Mouse (Mus musculus) lung, embryonic 16.5 days (tissue): ENCODE results near the gene Bsdc1. TPM values are rescaled to one million over a fixed set of nuclear protein-coding genes. Genes with fewer than 3 reads are reported as not detected.
A peak's percentile ranks its signal among the peaks of the same experiment; 100 is the strongest.

ENCODE experiments used
- ATAC-seq: fragments of 200-750 bp; cut with Nextera tagmentation; 2 replicates; pipeline ENCODE4 v1.8.0; 2017; ENCODE audit warnings: low read depth, mild to moderate bottlenecking, moderate library complexity
- H3K27ac ChIP-seq: fragments of 300-500 bp; sonication (generic); 2 replicates; pipeline ENCODE4 v1.5.1; 2014; ENCODE audit warnings: mild to moderate bottlenecking, control low read depth, low read length
- H3K27me3 ChIP-seq: fragments of 300-500 bp; sonication (generic); 2 replicates; pipeline ENCODE4 v1.6.1; 2014; ENCODE audit warnings: low read depth, low read length, mixed read lengths; ENCODE audit not compliant: control insufficient read depth, insufficient read depth
- H3K36me3 ChIP-seq: fragments of 300-500 bp; sonication (generic); 2 replicates; pipeline ENCODE4 v1.6.1; 2014; ENCODE audit warnings: low read length; ENCODE audit not compliant: control insufficient read depth, insufficient read depth
- H3K4me1 ChIP-seq: fragments of 300-500 bp; sonication (generic); replicated peaks from 2 replicates; pipeline ENCODE4 v1.6.1; 2014; ENCODE audit warnings: low read length, mixed read lengths; ENCODE audit not compliant: control insufficient read depth, insufficient read depth
- H3K4me2 ChIP-seq: fragments of 300-500 bp; sonication (generic); 2 replicates; pipeline ENCODE4 v1.6.1; 2014; ENCODE audit warnings: low read depth, low read length, control low read depth
- H3K4me3 ChIP-seq: fragments of 300-500 bp; sonication (generic); 2 replicates; pipeline ENCODE4 v1.5.1; 2014; ENCODE audit warnings: mild to moderate bottlenecking, low read length, control low read depth
- H3K9ac ChIP-seq: fragments of 300-500 bp; sonication (generic); 2 replicates; pipeline ENCODE4 v1.6.1; 2014; ENCODE audit warnings: low read length, control low read depth
- H3K9me3 ChIP-seq: fragments of 300-500 bp; sonication (generic); 2 replicates; pipeline ENCODE4 v1.6.1; 2016; ENCODE audit warnings: low read length; ENCODE audit not compliant: control insufficient read depth
- WGBS: fragments of 180-500 bp; shearing (Covaris S2); extraction: QIAGEN DNeasy Blood & Tissue Kit; methylation state at CpG from one replicate; pipeline ENCODE4 v1.1.7; 2014; 5-methylcytosine and 5-hydroxymethylcytosine counted together
- polyA plus RNA-seq: library from polyadenylated mRNA; unstranded; fragments of >200 nt; fragmentation: Nextera tagmentation; extraction: Ambion mirVana; gene quantifications from 2 replicates; pipeline ENCODE4 v1.2.1, GENCODE M21; 2015

Bsdc1 gene
- polyA plus RNA-seq, 1 experiment from 2014 or later: 25.5 TPM

DNA sequence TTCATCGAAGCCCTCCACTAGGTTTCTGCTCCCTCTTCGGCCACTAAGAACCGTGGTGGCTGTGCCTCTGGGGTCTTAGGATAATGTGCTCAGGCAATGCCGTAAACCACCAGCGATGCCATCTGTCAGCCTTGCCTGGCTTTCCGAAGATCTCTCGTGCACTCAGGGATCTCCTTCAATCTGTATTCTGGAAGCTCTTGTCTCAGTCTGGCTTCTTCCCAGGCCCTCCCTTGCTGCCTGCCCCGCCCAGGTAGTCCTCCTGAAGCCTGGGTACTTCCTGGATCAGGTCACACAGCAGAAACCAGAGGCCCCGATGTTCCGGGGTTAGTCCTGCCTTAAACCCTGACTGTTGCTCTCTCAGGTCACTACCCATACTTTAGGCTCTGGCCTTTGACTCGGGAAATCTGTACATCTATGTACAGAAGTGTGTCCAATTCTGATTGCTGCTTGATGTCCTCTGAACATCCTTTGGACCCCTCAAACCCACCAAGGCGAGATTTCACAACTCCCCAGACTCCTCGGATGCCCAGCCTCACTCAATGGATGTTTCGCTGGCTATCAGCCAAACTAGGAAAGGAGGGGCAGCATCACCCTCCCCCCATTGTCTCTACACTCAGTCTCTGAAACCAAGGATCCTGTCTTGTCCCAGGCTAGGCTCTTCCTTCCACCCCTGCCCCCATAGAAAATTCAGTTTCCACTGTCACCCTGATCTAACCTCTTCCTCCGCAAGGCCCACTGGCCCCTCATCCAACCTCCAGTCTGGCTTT, 47.6 kb downstream of the Bsdc1 start:
- no peak overlapping the region for H3K27ac ChIP-seq
- H3K9ac ChIP-seq: no peak overlapping the region
- no peaks in the 10 kb centered on the region for H3K36me3 ChIP-seq
- H3K4me3 ChIP-seq: no peak overlapping the region
- H3K4me1 ChIP-seq: peaks cover 15% of the 10 kb centered on the region
- no peaks in the 10 kb centered on the region for H3K27me3 ChIP-seq
- ATAC-seq: no peak
- WGBS: 59% methylated on average over 15 of the region's 15 CpGs
- no peak overlapping the region for H3K4me2 ChIP-seq
- H3K9me3 ChIP-seq: no peaks in the 10 kb centered on the region

DNA sequence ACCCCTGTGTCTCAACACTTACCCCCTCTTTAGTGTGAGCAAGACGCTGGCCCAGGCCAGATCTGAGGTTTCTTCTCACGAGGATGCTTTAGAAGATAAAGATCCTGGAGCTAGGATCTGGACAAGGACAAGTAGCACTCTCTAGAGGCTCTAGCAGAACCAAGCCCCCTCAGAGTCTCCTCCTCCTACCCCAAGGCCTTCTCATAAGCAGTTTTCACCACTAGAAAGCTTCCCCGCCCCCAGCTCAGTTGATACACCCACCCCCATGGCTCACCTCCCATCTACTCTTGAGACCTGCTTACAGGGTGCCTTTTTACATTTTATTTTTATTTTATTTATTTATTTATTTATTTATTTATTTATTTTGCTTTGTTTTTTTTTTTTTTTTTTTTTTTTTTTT, 48.3 kb downstream of the Bsdc1 start:
- Histone ChIP-seq H3K4me2 (no peak overlapping the region), H3K4me1 (peaks cover 15% of the 10 kb centered on the region), H3K9me3 (no peaks in the 10 kb centered on the region), H3K9ac (no peak overlapping the region), H3K4me3 (no peak overlapping the region), H3K27me3 (no peaks in the 10 kb centered on the region), H3K27ac (no peak overlapping the region), H3K36me3 (no peaks in the 10 kb centered on the region)
- no peak for ATAC-seq
- 46% methylated on average over 3 of the region's 3 CpGs for WGBS

DNA sequence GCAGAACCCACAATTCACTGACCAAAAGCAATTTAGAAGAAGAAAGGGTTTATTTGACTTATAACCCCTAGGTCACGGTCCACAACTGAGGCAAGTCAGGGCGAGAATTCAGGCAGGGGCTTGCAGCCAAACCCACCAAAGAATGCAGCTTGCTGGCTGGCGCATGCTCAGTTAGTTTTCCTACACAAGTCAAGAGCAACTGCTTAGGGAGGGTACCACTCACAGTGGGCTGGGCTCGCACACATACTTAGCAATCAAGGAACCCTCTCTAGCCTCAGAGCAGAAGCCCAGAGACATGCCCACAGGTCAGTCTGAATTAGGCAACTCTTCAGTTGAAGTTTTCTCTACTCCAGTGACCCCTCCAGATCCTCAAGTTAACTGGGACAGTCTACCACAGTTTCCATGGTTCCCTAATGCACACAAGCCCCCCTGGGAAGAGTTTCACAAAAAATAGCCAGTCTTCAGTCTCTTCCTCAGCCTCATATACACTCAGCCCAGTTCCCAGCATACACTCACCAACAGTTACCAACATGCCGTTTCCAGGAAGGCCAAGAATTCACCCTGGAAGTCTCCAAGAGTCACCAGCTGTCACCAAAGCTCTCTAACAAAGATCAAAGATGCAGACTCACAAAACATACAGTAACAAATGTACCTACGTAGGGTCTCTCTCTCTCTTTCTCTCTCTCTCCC, 49.5 kb downstream of the Bsdc1 start:
- H3K27ac ChIP-seq: 0 out of 2 replicates have a peak overlapping the region, but pooled peaks have one; percentile 29
- 43% methylated on average over 6 of the region's 6 CpGs for WGBS

DNA sequence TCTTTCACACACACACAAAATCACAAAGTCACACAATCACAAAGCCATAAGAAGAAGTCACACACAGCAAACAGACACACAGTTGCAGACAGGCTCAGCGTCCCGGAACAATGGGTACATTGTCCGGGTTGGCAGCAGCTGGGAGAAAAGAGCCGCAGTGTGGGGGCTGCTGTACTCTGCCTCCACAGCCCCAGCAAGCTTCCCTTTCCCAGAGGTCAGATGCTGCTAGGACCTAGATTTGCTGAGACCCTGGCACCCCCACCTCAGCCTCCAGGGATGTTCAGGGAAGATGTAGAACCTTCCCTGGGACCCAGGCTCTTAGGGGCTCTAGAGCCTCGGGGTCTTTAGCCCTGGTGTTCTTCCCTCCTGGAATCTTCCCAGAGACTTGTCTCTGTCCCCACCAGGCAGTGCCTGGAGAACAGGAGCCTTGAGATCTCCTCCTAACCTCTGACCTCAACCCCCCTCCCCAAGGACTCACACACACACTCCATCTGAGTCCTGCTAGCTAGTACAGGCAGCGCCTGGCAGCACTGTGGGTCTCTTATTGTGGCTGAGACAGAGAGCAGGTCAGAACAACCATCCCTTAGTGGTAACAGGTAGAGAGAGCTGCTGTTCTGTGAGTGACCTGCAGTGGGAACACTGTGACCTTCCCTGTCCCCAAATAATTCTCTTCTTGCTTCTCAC, 50.2 kb downstream of the Bsdc1 start:
- H3K4me3 ChIP-seq: no peak overlapping the region
- H3K36me3 ChIP-seq: peaks cover 1% of the 10 kb centered on the region
- WGBS: 45% methylated on average over 6 of the region's 6 CpGs
- no peaks in the 10 kb centered on the region for H3K27me3 ChIP-seq
- 0 out of 2 replicates have a peak overlapping the region, but pooled peaks have one; percentile 29 for H3K27ac ChIP-seq
- H3K9ac ChIP-seq: no peak overlapping the region
- peaks cover 26% of the 10 kb centered on the region for H3K4me1 ChIP-seq
- no peak overlapping the region for H3K4me2 ChIP-seq
- H3K9me3 ChIP-seq: no peaks in the 10 kb centered on the region
- no peak for ATAC-seq

More for the DNA sequence above, 49.5 kb downstream of the Bsdc1 start:
- Histone ChIP-seq H3K27me3 (no peaks in the 10 kb centered on the region), H3K4me1 (peaks cover 23% of the 10 kb centered on the region), H3K4me3 (no peak overlapping the region), H3K9ac (no peak overlapping the region), H3K9me3 (no peaks in the 10 kb centered on the region), H3K4me2 (no peak overlapping the region), H3K36me3 (no peaks in the 10 kb centered on the region)
- no peak for ATAC-seq

DNA sequence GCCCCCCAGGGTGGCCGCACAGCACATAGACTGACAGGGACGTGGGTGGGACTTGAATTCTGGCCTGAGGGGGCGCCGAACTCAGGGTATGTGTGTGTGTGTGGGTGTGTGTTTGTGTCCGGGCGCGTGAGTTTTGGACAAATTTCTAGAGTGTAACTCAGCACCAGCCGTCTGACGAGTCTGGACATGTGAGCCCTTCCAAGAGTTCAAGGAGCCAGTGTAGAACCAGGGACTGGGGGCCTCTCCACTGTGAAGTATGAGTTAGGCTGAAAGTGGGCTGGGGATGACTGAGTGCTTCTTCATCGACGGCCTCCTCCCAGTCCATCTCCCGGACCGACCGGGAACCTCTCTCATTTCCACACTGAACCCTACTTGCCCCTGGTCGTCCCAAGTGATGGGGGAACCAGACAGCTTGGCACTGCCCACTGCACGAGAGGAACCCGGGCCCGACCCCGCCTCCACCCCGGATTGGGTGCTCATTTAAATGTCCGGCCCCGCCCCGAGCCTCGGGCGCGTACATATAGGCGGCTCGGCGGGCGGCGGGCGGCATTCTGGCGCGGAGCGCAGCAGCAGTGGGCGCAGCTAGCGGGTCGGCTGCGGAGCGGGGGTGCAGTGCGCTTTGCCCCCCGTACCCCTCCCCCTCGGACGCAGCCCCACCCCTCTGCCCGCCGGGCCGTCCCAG, 51.8 kb downstream of the Bsdc1 start, which contains the start of gene Marcksl1:
TSS of gene Marcksl1 (plus strand) at position 496 of the 682 bp plus-strand sequence.
- Histone ChIP-seq H3K9me3 (no peaks in the 10 kb centered on the region), H3K36me3 (peaks cover 7% of the 10 kb centered on the region), H3K27me3 (no peaks in the 10 kb centered on the region), H3K27ac (peak within 1 kb of the TSS; percentile 94), H3K4me2 (peak within 1 kb of the TSS; percentile 77), H3K9ac (peak within 1 kb of the TSS; percentile 99), H3K4me1 (peaks cover 32% of the 10 kb centered on the region), H3K4me3 (peak within 1 kb of the TSS; percentile 96)
- WGBS: 5% methylated on average over 38 of the region's 47 CpGs
- ATAC-seq: peak; percentile 92

DNA sequence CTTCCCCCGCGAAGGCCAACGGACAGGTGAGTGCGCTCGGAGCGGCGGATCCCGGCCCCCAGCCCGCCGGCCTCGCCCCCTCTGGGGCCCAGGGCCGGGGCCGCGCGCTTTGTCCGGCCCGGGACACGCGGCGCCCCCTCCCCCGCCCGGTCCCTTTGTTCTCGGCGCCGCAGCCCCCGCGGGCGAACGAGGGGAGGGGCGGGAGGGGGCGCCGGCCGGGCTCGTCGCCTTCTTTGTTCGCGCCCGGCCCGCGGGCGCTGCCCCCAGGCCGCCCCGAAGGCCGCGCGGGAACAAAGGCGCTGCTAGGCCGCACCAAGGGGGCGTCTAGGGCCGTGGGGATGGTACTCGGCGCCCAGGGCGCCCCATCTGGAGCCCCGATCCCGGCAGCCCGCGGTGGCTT, 52.5 kb downstream of the Bsdc1 start:
- Histone ChIP-seq H3K4me1 (peaks cover 30% of the 10 kb centered on the region), H3K27me3 (no peaks in the 10 kb centered on the region), H3K9me3 (no peaks in the 10 kb centered on the region), H3K4me3 (peak overlapping the region; percentile 96), H3K36me3 (peaks cover 13% of the 10 kb centered on the region), H3K27ac (peak overlapping the region; percentile 94), H3K4me2 (peak overlapping the region; percentile 77), H3K9ac (peak overlapping the region; percentile 99)
- peak; percentile 52 for ATAC-seq
- WGBS: 0% methylated on average over 35 of the region's 57 CpGs

DNA sequence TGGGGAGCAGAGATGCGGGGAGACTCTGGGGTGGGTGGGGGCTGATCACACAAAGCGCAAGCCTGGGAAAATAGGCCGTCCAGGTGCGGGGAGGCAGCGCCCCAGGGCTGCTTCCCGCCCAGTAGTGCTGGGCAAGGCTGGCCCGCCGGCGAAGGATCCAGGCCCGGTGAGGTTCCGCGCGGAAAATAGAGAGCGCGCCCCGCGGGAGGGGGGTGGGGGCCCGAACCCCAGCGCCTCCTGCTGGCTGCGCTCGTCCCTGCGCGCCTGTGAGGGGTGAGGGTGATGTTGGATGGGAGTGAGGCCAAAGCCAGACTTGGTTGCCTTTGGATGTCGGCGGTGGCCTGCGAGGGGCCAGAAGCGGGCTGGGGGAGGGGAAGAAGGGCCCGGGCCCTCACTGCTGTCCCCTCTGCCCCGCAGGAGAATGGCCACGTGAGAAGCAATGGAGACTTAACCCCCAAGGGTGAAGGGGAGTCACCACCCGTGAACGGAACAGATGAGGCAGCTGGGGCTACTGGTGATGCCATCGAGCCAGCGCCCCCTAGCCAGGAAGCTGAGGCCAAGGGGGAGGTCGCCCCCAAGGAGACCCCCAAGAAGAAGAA, 53.0 kb downstream of the Bsdc1 start:
- H3K27me3 ChIP-seq: no peaks in the 10 kb centered on the region
- H3K4me1 ChIP-seq: peaks cover 26% of the 10 kb centered on the region
- H3K9ac ChIP-seq: peak overlapping the region; percentile 99
- peaks cover 14% of the 10 kb centered on the region for H3K36me3 ChIP-seq
- 0% methylated on average over 32 of the region's 35 CpGs for WGBS
- peak overlapping the region; percentile 94 for H3K27ac ChIP-seq
- H3K9me3 ChIP-seq: no peaks in the 10 kb centered on the region
- ATAC-seq: peak; percentile 66
- H3K4me2 ChIP-seq: peak overlapping the region; percentile 77
- H3K4me3 ChIP-seq: peak overlapping the region; percentile 96

DNA sequence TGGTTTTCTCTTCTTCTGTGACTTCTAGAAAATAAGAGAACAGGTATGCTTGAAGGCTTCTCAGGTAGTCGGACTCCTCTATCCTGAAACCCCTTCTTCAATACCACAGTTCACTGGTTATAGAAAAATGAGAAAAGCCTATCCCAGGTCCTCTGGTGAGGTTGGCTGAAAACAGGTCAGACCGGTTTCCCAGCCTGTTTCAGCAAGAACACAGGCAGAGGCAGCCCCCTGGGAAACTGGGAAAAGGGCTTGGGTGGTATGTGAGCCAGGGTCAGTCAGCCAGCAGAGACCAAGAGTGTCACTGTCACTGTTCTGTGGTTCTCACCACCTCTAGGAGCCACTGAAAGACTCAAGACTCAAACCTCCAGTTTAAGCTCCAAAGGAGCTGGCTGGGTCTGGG, 55.5 kb downstream of the Bsdc1 start:
- Histone ChIP-seq H3K27me3 (no peaks in the 10 kb centered on the region), H3K36me3 (peaks cover 28% of the 10 kb centered on the region), H3K9me3 (no peaks in the 10 kb centered on the region), H3K4me1 (peaks cover 17% of the 10 kb centered on the region), H3K9ac (no peak overlapping the region), H3K27ac (peak overlapping the region; percentile 86), H3K4me3 (0 out of 2 replicates have a peak overlapping the region, but pooled peaks have one; percentile 5), H3K4me2 (no peak overlapping the region)
- 0 out of 2 replicates have a peak, but pooled peaks have one; percentile 15 for ATAC-seq
- WGBS: 34% methylated on average over 2 of the region's 2 CpGs
